Mouse (Mus musculus) 416B (cell line): ENCODE measurements at regions not wholly inside any gene's neighbourhood (a gene's known extent, or its start where the extent isn't known, plus 50 kb on each side); places are given as distances from the start of the nearest gene placed in this dataset.

Experiments used
- DNase-seq: peaks from one replicate; pipeline ENCODE4 v3.0.0; 2011; ENCODE audit warnings: low read depth

- no peak for DNase-seq
These were observed 55.0 kb downstream of the Zfp648 start for GRCm38 (mm10) chr1:154255971-154256370.

- peak; percentile 32 for DNase-seq
These were observed 55.8 kb downstream of the Zfp648 start for GRCm38 (mm10) chr1:154256811-154257210.

DNA sequence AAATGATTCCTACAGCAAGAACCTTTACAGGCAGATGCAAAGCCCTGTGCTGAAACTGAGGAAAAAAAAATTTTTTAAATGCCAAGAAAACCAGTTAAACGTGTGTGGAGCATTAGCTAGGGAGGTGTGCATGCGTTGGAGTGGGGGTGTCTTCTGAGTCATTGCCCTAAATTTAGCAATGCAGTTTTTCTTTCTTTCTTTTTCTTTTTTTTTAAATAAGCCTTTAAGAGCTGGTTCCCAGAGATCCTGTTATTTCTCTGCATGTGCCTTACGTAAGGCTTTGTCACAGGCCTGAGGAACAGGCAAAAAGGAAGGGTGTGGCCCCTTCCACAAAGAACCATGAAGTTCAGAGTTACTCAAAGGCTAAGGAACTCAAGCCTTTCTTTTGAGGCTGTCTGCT is 57.5 kb downstream of the Zfp648 start:
- peak; percentile 0 for DNase-seq

- no peak for DNase-seq
These were observed 59.4 kb downstream of the Zfp648 start for GRCm38 (mm10) chr1:154260393-154260792.

- peak; percentile 39 for DNase-seq
These were observed 80.5 kb downstream of the Zfp648 start for GRCm38 (mm10) chr1:154281438-154281837.

DNA sequence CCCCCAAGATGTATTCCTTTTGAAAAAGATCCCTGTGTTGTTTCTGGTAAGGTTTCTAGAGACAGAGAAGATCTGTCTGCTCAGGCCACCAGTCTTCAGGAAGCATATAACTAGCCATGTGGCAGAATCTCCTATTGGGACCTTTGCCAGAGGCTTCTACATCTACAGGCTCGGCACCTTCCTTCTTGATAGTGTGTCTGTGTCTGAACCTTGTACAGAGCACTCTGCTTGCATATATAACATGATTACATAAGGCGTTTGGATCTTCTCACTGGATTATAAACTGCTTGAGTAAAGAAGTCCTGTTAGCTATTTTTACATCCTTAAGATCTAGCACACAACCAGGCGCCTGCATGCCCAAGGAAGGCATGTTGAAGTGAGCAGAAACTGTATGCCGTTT is 85.1 kb downstream of the Zfp648 start:
- no peak for DNase-seq

DNA sequence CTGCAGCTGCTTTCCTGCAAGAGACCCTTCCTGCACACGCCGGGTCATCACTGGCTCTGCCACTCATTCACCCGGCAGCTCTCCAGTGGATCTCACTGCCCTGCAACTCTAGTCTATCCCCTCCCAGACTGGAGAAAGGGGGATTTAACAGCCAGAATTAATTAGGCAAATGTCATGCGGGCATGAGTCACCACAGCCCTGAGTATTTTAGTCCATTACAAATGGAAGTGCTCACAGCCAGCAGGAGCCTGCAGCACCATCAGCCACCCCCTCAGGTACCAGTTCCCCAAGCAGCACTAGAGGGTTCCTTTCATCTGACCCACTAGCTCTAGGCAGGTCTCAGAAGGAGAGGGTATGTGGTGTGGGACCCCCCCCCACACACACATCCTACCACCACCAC is 91.7 kb downstream of the Zfp648 start:
- no peak for DNase-seq

DNA sequence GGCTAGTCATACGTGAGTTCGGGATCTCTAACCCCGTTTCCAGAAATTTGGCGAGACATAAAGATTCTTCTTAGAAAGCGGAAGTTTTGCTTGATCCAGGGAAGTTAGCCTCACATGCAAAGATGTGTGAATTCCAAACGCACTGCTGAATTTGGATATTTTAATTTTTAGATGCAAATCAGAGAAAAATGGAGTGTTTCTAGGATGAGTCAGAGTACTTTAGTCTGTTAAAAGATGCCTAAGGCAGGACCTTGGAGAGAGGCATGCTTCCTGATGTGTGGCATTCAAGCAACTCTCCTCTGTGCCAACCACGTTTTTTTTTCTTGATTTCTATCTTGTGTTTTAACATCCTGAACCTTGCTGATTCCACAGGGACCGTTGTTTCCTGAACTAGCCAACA is 95.1 kb downstream of the Zfp648 start:
- DNase-seq = peak; percentile 4

DNA sequence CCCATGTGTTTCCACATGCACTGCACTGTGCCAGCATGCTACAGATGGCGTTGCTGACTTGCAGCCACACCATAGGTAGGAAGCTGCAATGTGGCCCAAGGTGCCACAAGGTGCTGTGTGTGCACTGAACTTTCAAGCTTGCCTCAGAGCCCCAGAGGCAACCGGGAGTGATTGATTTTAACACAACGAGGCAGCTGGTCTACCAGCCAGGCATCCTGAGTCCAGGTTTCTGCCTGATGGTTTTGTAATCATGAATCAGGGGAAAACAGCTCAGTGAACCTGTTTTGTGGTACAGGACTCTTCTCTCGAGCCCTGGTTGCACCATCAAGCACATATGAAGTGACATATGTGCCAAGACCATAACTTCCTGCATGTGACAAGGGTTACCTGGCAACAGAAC is 98.9 kb downstream of the Zfp648 start:
- DNase-seq = no peak

- DNase-seq = no peak
These were observed 108.7 kb downstream of the Zfp648 start for GRCm38 (mm10) chr1:154309650-154310049.
